Mouse (Mus musculus): ENCODE measurements around the gene Apoa4. TPM values are rescaled to one million over a fixed set of nuclear protein-coding genes. Genes with fewer than 3 reads are reported as not detected.

The Apoa4 gene
- not detected in 2 replicates for polyA plus RNA-seq (2021; fragmentation: Nextera tagmentation)
- long read RNA-seq, experiment 1 = 0 reads
- long read RNA-seq, experiment 2 = 0 reads

GRCm38 (mm10) chr9:46240526-46241153 lies at the start of gene Apoa4:
Gene Apoa4, plus strand, starts transcription at chr9:46240696.

DNA sequence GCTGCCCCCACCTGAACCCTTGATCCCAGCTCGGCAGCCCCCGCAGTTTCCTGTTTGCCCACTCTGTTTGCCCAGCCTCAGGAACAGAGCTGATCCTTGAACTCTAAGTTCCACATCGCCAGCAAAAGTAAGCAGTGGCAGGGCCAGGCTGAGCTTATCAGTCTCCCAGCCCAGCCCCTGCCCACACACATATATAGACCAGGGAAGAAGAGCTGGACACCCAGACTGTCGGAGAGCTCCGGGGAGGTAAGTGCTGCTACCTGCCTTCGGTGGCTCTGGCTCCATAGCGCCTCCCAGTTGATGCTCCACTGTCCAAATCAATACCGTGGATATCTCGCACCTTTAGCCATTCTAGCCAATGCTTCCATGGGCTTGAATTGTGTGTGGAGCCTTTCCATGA lies 12.0 kb upstream of the Apoa4 start, which contains the start of gene Apoa1:
Apoa1 (plus strand) TSS at position 90 of the 400 bp plus-strand sequence.

GRCm38 (mm10) chr9:46235596-46235648 lies 5.1 kb upstream of the Apoa4 start, which contains the start of gene Apoc3:
Gene Apoc3, minus strand, starts transcription at chr9:46235636.

DNA sequence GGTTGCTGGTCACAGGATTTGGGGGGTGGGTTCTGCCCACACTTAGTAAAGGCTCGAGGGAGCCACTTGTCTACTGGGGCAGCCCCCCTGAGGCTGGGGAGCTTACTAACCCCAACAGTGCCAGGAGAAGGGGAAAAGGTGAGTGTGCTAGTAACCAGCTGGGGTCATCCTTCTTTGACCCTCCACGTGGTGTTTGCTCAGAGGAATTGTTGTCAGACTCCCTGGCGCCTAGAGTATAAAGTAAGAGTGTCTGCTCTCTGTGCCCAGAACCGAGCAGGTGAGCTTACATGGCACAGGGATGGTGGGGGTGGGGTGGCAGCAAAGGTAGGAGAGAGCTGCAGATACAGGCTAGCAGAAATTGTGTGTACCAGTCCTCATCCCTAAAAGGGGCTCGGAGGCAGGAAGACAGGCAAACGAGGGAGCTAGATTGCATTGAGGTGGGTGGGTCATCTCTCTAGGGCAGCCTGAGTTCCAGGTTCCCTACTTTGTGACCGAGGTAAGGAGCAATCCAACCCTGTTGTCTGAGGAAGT lies 27.9 kb downstream of the Apoa4 start, which contains the start of gene Apoa5:
Apoa5 (plus strand) TSS at position 291 of the 531 bp plus-strand sequence.

GRCm38 (mm10) chr9:46272677-46273454 lies 32.4 kb downstream of the Apoa4 start, which contains the start of gene Zpr1:
Gene Zpr1, plus strand, starts transcription at chr9:46273064.

GRCm38 (mm10) chr9:46282631-46283436 lies 42.3 kb downstream of the Apoa4 start, which contains the start of gene Bud13:
Gene Bud13, plus strand, starts transcription at chr9:46283008.

Other genes starting within 250 kb of the Apoa4 start
- 131 and 177 TPM in 2 replicates for gene Pafah1b2, start 228.0 kb upstream of the Apoa4 start, polyA plus RNA-seq (2021; fragmentation: Nextera tagmentation)
- 12.3 and 14.0 TPM in 2 replicates for gene Sik3, start 227.9 kb upstream of the Apoa4 start, polyA plus RNA-seq (2021; fragmentation: Nextera tagmentation)
- 1.1 and 1.9 TPM in 2 replicates for gene Apoa1, start 12.1 kb upstream of the Apoa4 start, polyA plus RNA-seq (2021; fragmentation: Nextera tagmentation)
- 1.7 and 2.2 TPM in 2 replicates for gene Apoc3, start 5.1 kb upstream of the Apoa4 start, polyA plus RNA-seq (2021; fragmentation: Nextera tagmentation)
- gene Apoa5, start 27.9 kb downstream of the Apoa4 start, polyA plus RNA-seq (2021; fragmentation: Nextera tagmentation) = not detected in 2 replicates
- 29.3 and 40.0 TPM in 2 replicates for gene Zpr1, start 32.4 kb downstream of the Apoa4 start, polyA plus RNA-seq (2021; fragmentation: Nextera tagmentation)
- 7.5 and 9.6 TPM in 2 replicates for gene Bud13, start 42.3 kb downstream of the Apoa4 start, polyA plus RNA-seq (2021; fragmentation: Nextera tagmentation)
- not detected in 2 replicates for gene 4931429L15Rik, start 79.3 kb downstream of the Apoa4 start, polyA plus RNA-seq (2021; fragmentation: Nextera tagmentation)

Data from left cerebral cortex, adult 6 months (tissue).